Mouse (Mus musculus) stomach, embryonic 14.5 days (tissue): ENCODE data around the gene Trappc10. TPM values are rescaled to one million over a fixed set of nuclear protein-coding genes. Genes with fewer than 3 reads are reported as not detected.

Experiments used
- ATAC-seq: fragments of 200-750 bp; cut with Nextera tagmentation; 2 replicates; pipeline ENCODE4 v1.8.0; 2017; ENCODE audit warnings: low read depth, moderate TSS enrichment; ENCODE audit not compliant: insufficient number of reproducible peaks, insufficient read depth, low FRiP score
- H3K27ac ChIP-seq: fragments of 300-500 bp; sonication (generic); 2 replicates; pipeline ENCODE4 v1.5.1; 2014; ENCODE audit warnings: mild to moderate bottlenecking, low read length, moderate library complexity, mixed read lengths
- H3K27me3 ChIP-seq: fragments of 300-500 bp; sonication (generic); 2 replicates; pipeline ENCODE4 v1.6.1; 2014; ENCODE audit warnings: low read length, control low read depth, mixed read lengths; ENCODE audit not compliant: control insufficient read depth, insufficient read depth
- H3K36me3 ChIP-seq: fragments of 300-500 bp; sonication (generic); 2 replicates; pipeline ENCODE4 v1.6.1; 2014; ENCODE audit warnings: mild to moderate bottlenecking, control low read depth, low read length, moderate library complexity, mixed read lengths; ENCODE audit not compliant: control insufficient read depth, insufficient read depth
- H3K4me1 ChIP-seq: fragments of 300-500 bp; sonication (generic); 2 replicates; pipeline ENCODE4 v1.6.1; 2014; ENCODE audit warnings: low read length, control low read depth, mixed read lengths; ENCODE audit not compliant: control insufficient read depth, insufficient read depth
- H3K4me2 ChIP-seq: fragments of 300-500 bp; sonication (generic); replicated peaks from 2 replicates; pipeline ENCODE4 v1.6.1; 2014; ENCODE audit warnings: low read depth, low read length, control low read depth
- H3K4me3 ChIP-seq: fragments of 300-500 bp; sonication (generic); 2 replicates; pipeline ENCODE4 v1.5.1; 2014; ENCODE audit warnings: low read depth, low read length, control low read depth
- H3K9ac ChIP-seq: fragments of 300-500 bp; sonication (generic); replicated peaks from 2 replicates; pipeline ENCODE4 v1.6.1; 2014; ENCODE audit warnings: low read depth, mild to moderate bottlenecking, control low read depth, low read length, moderate library complexity, mixed read lengths
- H3K9me3 ChIP-seq: fragments of 300-500 bp; sonication (generic); 2 replicates; pipeline ENCODE4 v1.6.1; 2016; ENCODE audit warnings: low read depth, low read length, control low read depth; ENCODE audit not compliant: control insufficient read depth
- WGBS: fragments of 180-500 bp; shearing (Covaris S2); extraction: QIAGEN DNeasy Blood & Tissue Kit; methylation state at CpG from one replicate; pipeline ENCODE4 v1.1.7; 2014; 5-methylcytosine and 5-hydroxymethylcytosine counted together
- polyA plus RNA-seq: library from polyadenylated mRNA; unstranded; fragments of >200 nt; fragmentation: Nextera tagmentation; extraction: Ambion mirVana; gene quantifications from 2 replicates; pipeline ENCODE4 v1.2.1, GENCODE M21; 2014

Gene Trappc10
- polyA plus RNA-seq, 1 experiment from 2014 or later, result 14.7 TPM

DNA sequence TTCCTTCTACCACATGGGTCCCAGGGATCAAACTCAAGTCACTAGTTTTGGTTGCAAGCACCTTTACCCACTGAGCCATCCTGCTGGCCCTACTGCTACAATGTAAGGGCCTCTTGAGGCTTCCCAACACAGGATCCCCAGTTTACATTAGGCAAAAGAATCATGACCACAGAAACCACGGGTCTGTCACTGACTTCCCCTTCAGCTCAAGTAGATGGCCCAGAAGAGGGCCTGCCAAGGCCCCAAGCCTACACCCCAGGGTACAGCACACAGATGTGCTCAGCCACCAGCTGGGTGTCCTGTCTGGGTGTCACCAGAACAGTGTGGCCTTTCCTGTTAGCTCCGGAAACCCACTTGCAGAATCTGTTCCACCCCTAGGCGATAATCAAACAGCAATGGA is 20.3 kb upstream of the Trappc10 start:
- Histone ChIP-seq H3K27me3 (no peaks in the 10 kb centered on the region), H3K27ac (no peak overlapping the region), H3K9ac (no peak overlapping the region), H3K36me3 (no peaks in the 10 kb centered on the region), H3K9me3 (no peaks in the 10 kb centered on the region), H3K4me1 (peaks cover 8% of the 10 kb centered on the region; the same call in 1 of the 2 replicates), H3K4me2 (no peak overlapping the region), H3K4me3 (no peak overlapping the region)
- 74% methylated on average over 3 of the region's 3 CpGs for WGBS
- ATAC-seq, result no peak

DNA sequence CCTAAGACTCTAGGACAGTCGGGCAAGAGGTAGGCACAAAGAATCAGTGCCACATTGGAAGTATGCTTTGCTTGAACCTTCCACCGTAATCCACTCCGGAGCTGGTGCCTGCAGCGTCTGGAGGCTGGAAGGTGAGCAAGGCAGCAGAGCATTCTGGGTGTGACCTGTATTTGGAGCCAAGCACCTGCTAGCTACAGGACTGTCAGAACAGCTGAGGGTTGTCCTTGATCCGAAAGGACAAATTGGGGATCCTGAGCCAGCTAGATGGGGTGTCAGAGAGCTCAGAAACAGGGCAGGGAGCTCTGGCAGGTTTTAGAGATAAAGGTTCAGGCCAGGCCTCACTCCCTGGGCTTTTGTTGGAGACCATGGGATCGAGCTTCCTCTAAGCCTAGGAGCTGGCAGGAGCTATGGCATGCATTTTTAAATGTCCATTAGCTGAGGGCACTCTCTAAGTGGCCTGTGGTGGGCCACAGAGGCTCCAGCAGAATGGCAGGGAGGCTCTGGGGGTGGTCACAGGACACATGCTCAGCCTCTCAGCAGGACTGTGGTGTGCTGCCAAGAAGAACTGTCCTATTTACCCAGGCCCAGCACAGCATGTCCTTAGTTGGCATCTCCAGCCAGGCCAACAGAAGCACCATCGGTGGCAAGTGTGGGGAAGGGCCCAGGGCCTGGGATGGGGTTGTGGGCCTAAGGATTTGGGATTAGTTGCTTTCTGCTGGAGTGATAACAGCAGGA is 16.6 kb upstream of the Trappc10 start:
- Histone ChIP-seq H3K27me3 (no peaks in the 10 kb centered on the region), H3K36me3 (no peaks in the 10 kb centered on the region), H3K4me3 (no peak overlapping the region), H3K9me3 (no peaks in the 10 kb centered on the region), H3K9ac (no peak overlapping the region), H3K4me2 (no peak overlapping the region), H3K27ac (no peak overlapping the region), H3K4me1 (peaks cover 8% of the 10 kb centered on the region; the same call in 1 of the 2 replicates)
- ATAC-seq, result no peak
- 61% methylated on average over 7 of the region's 7 CpGs for WGBS

DNA sequence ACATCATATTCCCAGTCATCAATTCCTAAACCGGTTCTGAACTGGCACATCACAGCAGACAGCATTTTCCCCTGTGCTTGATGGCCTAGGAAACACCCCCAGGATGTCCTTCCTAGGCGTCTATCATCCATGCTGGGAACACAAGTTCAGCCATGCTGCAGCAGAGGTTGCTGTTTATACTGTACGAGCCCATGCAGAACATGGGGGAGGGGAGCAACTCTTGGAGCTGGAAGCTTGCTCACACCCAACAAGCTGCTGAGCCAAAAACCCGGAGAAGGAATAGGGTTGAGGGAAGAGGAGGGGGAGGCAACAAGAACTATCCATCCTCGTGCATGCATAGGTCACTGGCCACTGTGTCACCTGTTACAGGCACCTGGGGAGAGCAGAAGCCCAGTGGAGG is 15.9 kb upstream of the Trappc10 start:
- Histone ChIP-seq H3K9me3 (no peaks in the 10 kb centered on the region), H3K4me3 (no peak overlapping the region), H3K27me3 (no peaks in the 10 kb centered on the region), H3K4me1 (peaks cover 8% of the 10 kb centered on the region; the same call in 1 of the 2 replicates), H3K9ac (no peak overlapping the region), H3K36me3 (no peaks in the 10 kb centered on the region), H3K4me2 (no peak overlapping the region), H3K27ac (no peak overlapping the region)
- 16% methylated on average over 5 of the region's 5 CpGs for WGBS
- ATAC-seq, result no peak

DNA sequence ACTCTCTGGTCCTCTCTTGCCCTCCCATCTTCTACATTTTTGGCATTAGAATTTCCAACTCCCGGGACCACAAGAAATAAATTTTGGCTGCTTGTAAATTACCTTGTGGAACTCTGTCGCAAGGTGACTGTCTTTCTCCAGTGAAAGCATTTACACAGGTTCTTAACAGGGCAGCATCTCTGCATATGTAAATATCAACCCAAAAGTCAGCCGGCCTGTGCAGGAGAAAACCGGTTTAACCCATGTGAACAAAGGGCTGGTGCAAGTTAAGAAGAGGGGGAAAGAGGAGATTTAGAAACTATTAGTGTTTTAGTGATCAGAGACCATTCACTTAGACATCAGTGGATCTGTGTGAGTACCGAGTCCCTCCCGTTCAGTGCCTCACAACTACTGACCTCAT is 15.3 kb upstream of the Trappc10 start:
- Histone ChIP-seq H3K36me3 (no peaks in the 10 kb centered on the region), H3K9ac (no peak overlapping the region), H3K4me1 (peaks cover 8% of the 10 kb centered on the region; the same call in 1 of the 2 replicates), H3K27ac (no peak overlapping the region), H3K4me2 (no peak overlapping the region), H3K9me3 (no peaks in the 10 kb centered on the region), H3K27me3 (no peaks in the 10 kb centered on the region), H3K4me3 (no peak overlapping the region)
- 38% methylated on average over 6 of the region's 6 CpGs for WGBS
- ATAC-seq, result no peak

DNA sequence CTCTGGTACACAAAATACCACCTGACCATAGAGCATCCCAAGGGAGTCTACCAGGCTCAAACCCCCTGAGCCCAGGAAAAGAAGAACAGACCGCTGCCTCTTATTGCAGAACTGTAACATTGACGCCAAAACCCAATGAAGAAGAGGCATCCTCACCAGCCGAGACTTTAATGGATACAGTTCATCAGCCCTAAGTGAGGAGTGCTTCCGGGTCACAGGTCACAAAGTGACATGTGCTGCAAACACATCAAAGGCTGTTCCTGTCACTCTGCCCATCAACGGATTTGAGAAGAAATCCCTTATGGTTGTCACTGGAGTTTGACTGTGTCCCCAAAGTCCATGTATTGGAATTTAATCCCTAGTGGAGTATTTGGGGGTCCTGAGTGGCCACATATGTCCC is 14.8 kb upstream of the Trappc10 start:
- Histone ChIP-seq H3K27ac (no peak overlapping the region), H3K4me3 (no peak overlapping the region), H3K36me3 (no peaks in the 10 kb centered on the region), H3K27me3 (no peaks in the 10 kb centered on the region), H3K9ac (no peak overlapping the region), H3K9me3 (no peaks in the 10 kb centered on the region), H3K4me1 (peaks cover 8% of the 10 kb centered on the region; the same call in 1 of the 2 replicates), H3K4me2 (no peak overlapping the region)
- no peak for ATAC-seq
- WGBS, result 71% methylated on average over 5 of the region's 5 CpGs

DNA sequence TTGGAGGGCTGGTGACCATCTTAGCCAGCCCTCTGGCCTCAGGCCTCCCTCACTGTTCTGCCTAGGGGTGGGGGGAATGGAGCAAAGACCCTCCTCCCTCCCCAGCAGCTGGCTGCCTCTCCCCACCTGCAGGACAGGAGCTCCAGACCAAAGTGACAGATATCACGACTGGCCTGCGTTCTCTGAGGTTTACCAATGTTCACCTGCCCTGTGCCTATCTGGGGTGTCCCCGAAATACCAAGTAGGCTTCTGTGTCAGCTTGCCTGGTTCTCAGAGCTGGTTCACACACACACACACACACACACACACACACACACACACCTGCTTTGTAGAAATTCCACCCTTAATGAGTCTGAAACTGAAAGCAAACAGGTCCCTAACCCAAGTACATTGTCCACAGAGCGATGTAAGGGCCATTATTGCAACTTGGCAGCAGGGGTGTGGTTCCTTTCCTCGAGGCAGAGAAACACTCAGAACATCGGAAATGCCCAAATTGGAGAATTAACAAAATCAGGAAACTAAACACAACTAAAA is 13.8 kb upstream of the Trappc10 start:
- ATAC-seq, result no peak

DNA sequence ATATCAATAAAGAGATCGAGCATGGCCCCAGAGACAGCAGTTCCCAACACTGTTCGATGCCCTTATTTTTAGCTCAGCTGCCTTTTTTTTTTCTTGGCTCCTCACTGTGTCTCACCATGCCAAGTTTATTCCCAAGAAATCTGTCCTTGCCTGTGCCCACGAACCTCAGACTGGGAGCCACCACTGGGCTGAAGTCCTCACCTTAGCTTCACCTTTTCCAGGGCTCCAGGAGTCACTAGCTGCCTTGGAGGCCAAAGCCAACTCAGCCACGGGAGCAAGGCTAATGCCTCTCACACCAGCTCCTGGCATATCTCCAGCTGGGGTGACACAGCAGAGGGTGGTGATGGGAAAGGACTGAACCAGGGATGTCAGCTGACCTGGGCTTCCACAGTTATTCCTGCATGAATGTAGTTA is 11.2 kb upstream of the Trappc10 start:
- ATAC-seq, result no peak
- no peak overlapping the region for H3K27ac ChIP-seq
- H3K9me3 ChIP-seq, result no peaks in the 10 kb centered on the region
- no peak overlapping the region for H3K9ac ChIP-seq
- H3K4me2 ChIP-seq, result no peak overlapping the region
- H3K4me3 ChIP-seq, result no peak overlapping the region
- peaks cover 7% of the 10 kb centered on the region; the same call in 1 of the 2 replicates for H3K4me1 ChIP-seq
- no peaks in the 10 kb centered on the region for H3K36me3 ChIP-seq
- 73% methylated on average over 4 of the region's 4 CpGs for WGBS
- no peaks in the 10 kb centered on the region for H3K27me3 ChIP-seq

More for the DNA sequence above, 13.8 kb upstream of the Trappc10 start:
- no peak overlapping the region for H3K9ac ChIP-seq
- no peak overlapping the region for H3K4me3 ChIP-seq
- H3K27ac ChIP-seq, result no peak overlapping the region
- peaks cover 8% of the 10 kb centered on the region; the same call in 1 of the 2 replicates for H3K4me1 ChIP-seq
- H3K36me3 ChIP-seq, result no peaks in the 10 kb centered on the region
- no peaks in the 10 kb centered on the region for H3K9me3 ChIP-seq
- H3K27me3 ChIP-seq, result no peaks in the 10 kb centered on the region
- 60% methylated on average over 6 of the region's 6 CpGs for WGBS
- no peak overlapping the region for H3K4me2 ChIP-seq

DNA sequence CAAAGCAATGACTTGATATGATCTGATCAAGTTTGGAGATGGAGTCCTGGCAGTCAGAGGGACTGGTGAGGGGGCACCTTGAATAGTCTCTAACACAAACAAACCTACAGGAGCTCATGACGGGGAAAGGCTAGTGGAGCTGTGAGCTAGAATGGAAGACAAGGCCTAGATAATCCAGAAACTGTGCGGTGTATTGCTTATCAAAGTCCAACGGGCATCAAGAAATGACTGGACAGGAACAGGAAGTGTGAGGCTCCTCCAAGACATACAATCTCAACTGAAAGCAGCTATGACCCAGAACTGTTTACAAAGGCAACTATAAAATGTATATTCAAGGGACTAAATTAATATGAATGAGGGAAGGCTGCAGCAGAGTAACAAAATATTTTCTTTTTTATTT is 2.8 kb upstream of the Trappc10 start:
- no peak for ATAC-seq
- WGBS, result 75% methylated on average over 3 of the region's 3 CpGs
- H3K4me3 ChIP-seq, result no peak overlapping the region

More for the DNA sequence above, 2.8 kb upstream of the Trappc10 start:
- no peaks in the 10 kb centered on the region for H3K36me3 ChIP-seq
- H3K9ac ChIP-seq, result no peak overlapping the region
- H3K4me2 ChIP-seq, result no peak overlapping the region
- H3K27me3 ChIP-seq, result no peaks in the 10 kb centered on the region
- H3K4me1 ChIP-seq, result peaks cover 12% of the 10 kb centered on the region; the same call in 1 of the 2 replicates
- no peak overlapping the region for H3K27ac ChIP-seq
- no peaks in the 10 kb centered on the region for H3K9me3 ChIP-seq
